Mouse (Mus musculus) midbrain, embryonic 15.5 days (tissue): ENCODE data around the gene Vipas39. TPM values are rescaled to one million over a fixed set of nuclear protein-coding genes. Genes with fewer than 3 reads are reported as not detected.
"Not testable (repeated sequence)": the region's sequence is repeated elsewhere in the genome, so short reads cannot be mapped to it uniquely, and the experiment has no call there.

ENCODE experiments used
- ATAC-seq: fragments of 200-750 bp; cut with Nextera tagmentation; replicated peaks from 2 replicates; pipeline ENCODE4 v1.8.0; 2017; ENCODE audit warnings: moderate TSS enrichment
- H3K27ac ChIP-seq: fragments of 300-500 bp; sonication (generic); 2 replicates; pipeline ENCODE4 v1.5.1; 2015; ENCODE audit warnings: mild to moderate bottlenecking, inconsistent platforms
- H3K27me3 ChIP-seq: fragments of 300-500 bp; sonication (generic); replicated peaks from 2 replicates; pipeline ENCODE4 v1.6.1; 2015; ENCODE audit warnings: inconsistent platforms
- H3K36me3 ChIP-seq: fragments of 300-500 bp; sonication (generic); replicated peaks from 2 replicates; pipeline ENCODE4 v1.6.1; 2015; ENCODE audit warnings: inconsistent platforms
- H3K4me1 ChIP-seq: fragments of 300-500 bp; sonication (generic); 2 replicates; pipeline ENCODE4 v1.6.1; 2015; ENCODE audit warnings: inconsistent platforms
- H3K4me2 ChIP-seq: fragments of 300-500 bp; sonication (generic); 2 replicates; pipeline ENCODE4 v1.6.1; 2015; ENCODE audit warnings: inconsistent platforms, mild to moderate bottlenecking, moderate library complexity
- H3K4me3 ChIP-seq: fragments of 300-500 bp; sonication (generic); 2 replicates; pipeline ENCODE4 v1.5.1; 2015; ENCODE audit warnings: mild to moderate bottlenecking, inconsistent platforms
- H3K9ac ChIP-seq: fragments of 300-500 bp; sonication (generic); 2 replicates; pipeline ENCODE4 v1.6.1; 2015; ENCODE audit warnings: mild to moderate bottlenecking, inconsistent platforms
- H3K9me3 ChIP-seq: fragments of 300-500 bp; sonication (generic); 2 replicates; pipeline ENCODE4 v1.6.1; 2016; ENCODE audit warnings: inconsistent platforms
- WGBS: fragments of 180-500 bp; shearing (Covaris S2); methylation state at CpG from one replicate; pipeline ENCODE4 v1.1.7; 2015; ENCODE audit warnings: mixed read lengths; 5-methylcytosine and 5-hydroxymethylcytosine counted together
- polyA plus RNA-seq: library from polyadenylated mRNA; unstranded; fragments of >200 nt; fragmentation: Nextera tagmentation; extraction: Ambion mirVana; gene quantifications from 2 replicates; pipeline ENCODE4 v1.2.1, GENCODE M21; 2015

Gene Vipas39
- polyA plus RNA-seq, 1 experiment from 2014 or later = 61.5 TPM

DNA sequence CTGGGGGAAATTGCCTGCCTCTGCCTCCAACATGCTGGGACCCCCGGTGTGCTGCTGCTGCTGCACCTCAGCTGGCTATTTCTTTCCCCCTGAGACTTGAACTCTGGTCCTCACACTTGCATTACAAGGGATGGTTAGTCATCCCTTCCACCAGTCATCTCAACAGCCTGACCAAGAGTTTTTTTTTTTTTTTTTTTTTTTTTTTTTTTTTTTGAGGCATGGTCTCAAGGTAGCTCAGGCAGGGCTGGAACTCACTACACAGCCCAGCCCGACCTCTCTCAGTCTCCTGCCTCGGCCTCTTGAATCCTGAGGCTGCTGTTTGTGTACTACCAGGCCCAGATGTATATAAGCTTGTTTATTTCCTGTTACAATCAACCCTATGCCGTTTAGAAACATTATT lies 18.2 kb upstream of the Vipas39 start:
- H3K36me3 ChIP-seq = no peaks in the 10 kb centered on the region
- H3K27ac ChIP-seq = no peak overlapping the region
- no peaks in the 10 kb centered on the region for H3K9me3 ChIP-seq
- H3K4me2 ChIP-seq = no peak overlapping the region
- no peak overlapping the region for H3K4me3 ChIP-seq
- WGBS = 78% methylated on average over 4 of the region's 4 CpGs
- H3K9ac ChIP-seq = no peak overlapping the region
- H3K27me3 ChIP-seq = no peaks in the 10 kb centered on the region
- no peaks in the 10 kb centered on the region for H3K4me1 ChIP-seq
- ATAC-seq = no peak

DNA sequence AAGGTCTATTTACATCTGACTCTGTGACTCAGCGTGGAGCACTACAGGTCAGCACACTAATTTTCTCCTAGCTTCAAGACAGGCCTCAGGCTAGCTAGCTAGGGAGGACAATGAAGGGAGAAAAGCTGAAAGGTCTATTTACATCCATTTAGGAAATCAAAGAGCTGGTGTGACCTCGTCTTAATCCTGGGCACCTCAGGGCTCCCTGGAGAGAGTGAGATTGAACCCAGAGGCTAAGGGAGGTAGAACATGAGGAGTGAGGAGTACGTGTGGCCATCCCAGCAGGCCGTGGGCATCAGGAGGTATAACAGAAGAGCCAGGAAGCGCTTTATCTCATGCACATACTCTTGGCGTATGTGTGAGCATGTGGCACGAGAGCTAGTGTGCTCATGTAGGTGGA lies 17.6 kb upstream of the Vipas39 start:
- Histone ChIP-seq H3K4me2 (no peak overlapping the region), H3K27me3 (no peaks in the 10 kb centered on the region), H3K4me1 (no peaks in the 10 kb centered on the region), H3K27ac (no peak overlapping the region), H3K9ac (no peak overlapping the region), H3K9me3 (no peaks in the 10 kb centered on the region), H3K36me3 (no peaks in the 10 kb centered on the region), H3K4me3 (no peak overlapping the region)
- ATAC-seq = no peak
- 57% methylated on average over 7 of the region's 7 CpGs for WGBS

GRCm38 (mm10) chr12:87282743-87283142 lies 16.7 kb upstream of the Vipas39 start:
- no peak overlapping the region for H3K4me3 ChIP-seq
- no peaks in the 10 kb centered on the region for H3K9me3 ChIP-seq
- H3K27me3 ChIP-seq = no peaks in the 10 kb centered on the region
- ATAC-seq = no peak
- H3K36me3 ChIP-seq = no peaks in the 10 kb centered on the region
- H3K9ac ChIP-seq = no peak overlapping the region
- H3K27ac ChIP-seq = no peak overlapping the region
- no peaks in the 10 kb centered on the region for H3K4me1 ChIP-seq
- 93% methylated on average over 4 of the region's 4 CpGs for WGBS
- H3K4me2 ChIP-seq = no peak overlapping the region

- no peak overlapping the region for H3K4me3 ChIP-seq
- H3K27ac ChIP-seq = no peak overlapping the region
- no peaks in the 10 kb centered on the region for H3K4me1 ChIP-seq
- H3K9ac ChIP-seq = no peak overlapping the region
- H3K36me3 ChIP-seq = no peaks in the 10 kb centered on the region
- no peak for ATAC-seq
- WGBS = 100% methylated on average over 1 of the region's 1 CpGs
- H3K4me2 ChIP-seq = no peak overlapping the region
- H3K9me3 ChIP-seq = no peaks in the 10 kb centered on the region
- H3K27me3 ChIP-seq = no peaks in the 10 kb centered on the region
These were observed 15.7 kb upstream of the Vipas39 start for GRCm38 (mm10) chr12:87281766-87282165.

GRCm38 (mm10) chr12:87279879-87280278 lies 13.8 kb upstream of the Vipas39 start:
- no peak for ATAC-seq
- no peaks in the 10 kb centered on the region for H3K4me1 ChIP-seq
- H3K4me2 ChIP-seq = no peak overlapping the region
- H3K27me3 ChIP-seq = no peaks in the 10 kb centered on the region
- no peak overlapping the region for H3K9ac ChIP-seq
- no peaks in the 10 kb centered on the region for H3K9me3 ChIP-seq
- H3K27ac ChIP-seq = no peak overlapping the region
- H3K36me3 ChIP-seq = peaks cover 9% of the 10 kb centered on the region; the same call in 1 of the 2 replicates
- no peak overlapping the region for H3K4me3 ChIP-seq
- 34% methylated on average over 14 of the region's 14 CpGs for WGBS

DNA sequence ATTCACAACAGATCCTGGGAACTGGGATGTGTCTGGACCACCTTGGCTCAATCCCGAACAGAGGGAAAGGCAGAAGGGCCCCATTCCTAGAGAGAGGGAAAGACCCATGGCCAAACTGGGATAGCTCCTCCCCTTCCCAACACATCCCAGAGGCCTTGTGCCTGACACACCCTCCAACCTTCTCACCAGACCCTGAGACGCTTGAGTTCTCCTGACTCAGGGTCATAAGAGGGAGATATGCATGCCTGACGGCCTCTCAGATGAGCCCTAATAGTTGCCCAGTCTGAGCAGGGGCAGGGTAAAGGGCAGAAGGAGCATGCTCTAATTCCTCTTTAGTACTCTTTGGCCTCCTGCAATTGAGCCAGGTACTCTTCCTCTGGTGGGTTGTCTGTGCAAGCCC lies 13.3 kb upstream of the Vipas39 start:
- no peak overlapping the region for H3K4me2 ChIP-seq
- ATAC-seq = no peak
- H3K27me3 ChIP-seq = no peaks in the 10 kb centered on the region
- H3K4me1 ChIP-seq = no peaks in the 10 kb centered on the region
- H3K9me3 ChIP-seq = no peaks in the 10 kb centered on the region
- no peak overlapping the region for H3K9ac ChIP-seq
- no peak overlapping the region for H3K4me3 ChIP-seq
- H3K36me3 ChIP-seq = peaks cover 13% of the 10 kb centered on the region; the same call in 1 of the 2 replicates
- WGBS = 53% methylated on average over 3 of the region's 3 CpGs
- H3K27ac ChIP-seq = no peak overlapping the region

GRCm38 (mm10) chr12:87278118-87278730 lies 12.2 kb upstream of the Vipas39 start:
- no peak overlapping the region for H3K9ac ChIP-seq
- no peaks in the 10 kb centered on the region for H3K27me3 ChIP-seq
- H3K4me2 ChIP-seq = no peak overlapping the region
- H3K9me3 ChIP-seq = no peaks in the 10 kb centered on the region
- ATAC-seq = no peak
- no peak overlapping the region for H3K4me3 ChIP-seq
- H3K4me1 ChIP-seq = no peaks in the 10 kb centered on the region
- peaks cover 23% of the 10 kb centered on the region for H3K36me3 ChIP-seq
- H3K27ac ChIP-seq = no peak overlapping the region
- WGBS = 26% methylated on average over 6 of the region's 6 CpGs

- H3K36me3 ChIP-seq = peaks cover 31% of the 10 kb centered on the region
- H3K4me2 ChIP-seq, H3K9me3 ChIP-seq, H3K27me3 ChIP-seq, H3K4me1 ChIP-seq, ATAC-seq, H3K4me3 ChIP-seq, H3K9ac ChIP-seq, H3K27ac ChIP-seq: not testable (repeated sequence)
- 90% methylated on average over 4 of the region's 4 CpGs for WGBS
These were observed 11.2 kb upstream of the Vipas39 start for GRCm38 (mm10) chr12:87277251-87277650.

- H3K4me2 ChIP-seq = no peak overlapping the region
- no peak overlapping the region for H3K4me3 ChIP-seq
- no peak for ATAC-seq
- no peaks in the 10 kb centered on the region for H3K27me3 ChIP-seq
- no peaks in the 10 kb centered on the region for H3K9me3 ChIP-seq
- no peak overlapping the region for H3K9ac ChIP-seq
- no peak overlapping the region for H3K27ac ChIP-seq
- H3K36me3 ChIP-seq = peaks cover 43% of the 10 kb centered on the region
- H3K4me1 ChIP-seq = no peaks in the 10 kb centered on the region
- WGBS = 91% methylated on average over 9 of the region's 9 CpGs
These were observed 9.1 kb upstream of the Vipas39 start for GRCm38 (mm10) chr12:87274853-87275831.

DNA sequence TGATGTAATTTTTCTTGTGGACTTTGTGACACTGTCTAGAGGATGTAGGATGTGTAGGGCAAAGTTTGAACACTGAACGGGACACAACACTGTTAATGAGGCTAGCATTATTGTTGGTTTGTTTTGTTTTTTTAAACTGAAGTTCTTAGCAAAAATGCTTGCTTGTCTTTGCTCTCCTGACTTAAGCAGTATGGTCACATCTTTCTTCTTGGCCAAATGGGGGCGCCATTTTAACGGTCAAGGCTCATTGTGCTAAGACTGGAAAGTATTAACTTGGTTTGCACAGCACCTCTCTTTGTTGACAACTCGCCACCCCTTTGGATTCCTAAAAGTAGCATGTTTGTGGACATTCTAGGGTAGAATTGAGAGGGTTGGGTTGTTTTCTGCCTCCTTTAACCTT lies 1.6 kb upstream of the Vipas39 start:
- peak overlapping the region; percentile 83 for H3K4me3 ChIP-seq
- no peaks in the 10 kb centered on the region for H3K27me3 ChIP-seq
- H3K4me1 ChIP-seq = peaks cover 30% of the 10 kb centered on the region
- no peak overlapping the region for H3K27ac ChIP-seq
- peaks cover 32% of the 10 kb centered on the region for H3K36me3 ChIP-seq
- no peak for ATAC-seq
- no peaks in the 10 kb centered on the region for H3K9me3 ChIP-seq
- H3K9ac ChIP-seq = peak overlapping the region; percentile 85; the same call in 1 of the 2 replicates
- 24% methylated on average over 4 of the region's 4 CpGs for WGBS
- H3K4me2 ChIP-seq = peak overlapping the region; percentile 93

- WGBS = under 1% methylated on average over 31 of the region's 31 CpGs
- H3K36me3 ChIP-seq = peaks cover 34% of the 10 kb centered on the region
- H3K27ac ChIP-seq = peak overlapping the region; percentile 87
- H3K9ac ChIP-seq = peak overlapping the region; percentile 85
- peak overlapping the region; percentile 93 for H3K4me2 ChIP-seq
- peak overlapping the region; percentile 83 for H3K4me3 ChIP-seq
- no peak; the same call in 1 of the 2 replicates for ATAC-seq
- H3K27me3 ChIP-seq = no peaks in the 10 kb centered on the region
- H3K9me3 ChIP-seq = no peaks in the 10 kb centered on the region
- peaks cover 30% of the 10 kb centered on the region for H3K4me1 ChIP-seq
These were observed 959 bp upstream of the Vipas39 start for GRCm38 (mm10) chr12:87266827-87267603.

DNA sequence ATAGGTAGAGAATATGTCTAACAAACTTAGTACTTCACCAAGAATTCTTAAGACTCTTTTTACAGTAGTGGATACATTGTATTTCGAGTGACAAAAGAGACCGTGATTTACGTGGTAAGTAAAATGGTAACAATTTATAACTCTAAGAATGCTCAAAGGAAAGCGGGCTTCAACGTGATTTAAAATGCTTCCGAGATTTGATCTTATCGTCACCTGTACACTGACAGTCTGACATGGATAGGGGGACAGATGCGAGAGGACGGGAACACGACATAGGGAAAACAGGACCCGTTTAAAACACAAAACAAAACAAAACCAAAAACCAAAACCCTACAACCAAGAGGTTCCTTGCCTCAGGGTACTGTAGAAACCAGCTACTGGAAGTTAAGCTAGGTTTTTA lies 612 bp downstream of the Vipas39 start:
- Histone ChIP-seq H3K4me2 (peak overlapping the region; percentile 57), H3K36me3 (peaks cover 34% of the 10 kb centered on the region), H3K9me3 (no peaks in the 10 kb centered on the region), H3K9ac (peak overlapping the region; percentile 74), H3K27me3 (no peaks in the 10 kb centered on the region), H3K4me3 (peak overlapping the region; percentile 83), H3K4me1 (peaks cover 30% of the 10 kb centered on the region), H3K27ac (peak overlapping the region; percentile 87)
- WGBS = 25% methylated on average over 11 of the region's 11 CpGs
- ATAC-seq = no peak
